Mouse (Mus musculus): Measurements from ENCODE around the gene Ppp2r5a. TPM values are rescaled to one million over a fixed set of nuclear protein-coding genes. Genes with fewer than 3 reads are reported as not detected.
"Not testable (repeated sequence)": the region's sequence is repeated elsewhere in the genome, so short reads cannot be mapped to it uniquely, and the experiment has no call there.

Ppp2r5a gene
- polyA plus RNA-seq, 1 experiment, result 15.9 TPM

GRCm38 (mm10) chr1:191432531-191432930 is 29.5 kb upstream of the Ppp2r5a start:
- TF ChIP-seq POLR2A (IDR thresholded peaks at IDR 0.05; ENCODE audit: borderline replicate concordance, extremely low read depth, insufficient read depth, insufficient read length, poor library complexity, severe bottlenecking), result no peak
- DNase-seq (ENCODE audit: low read depth), result no peak

GRCm38 (mm10) chr1:191432023-191432422 is 29.0 kb upstream of the Ppp2r5a start:
- DNase-seq (ENCODE audit: low read depth), result no peak
- no peak for TF ChIP-seq CTCF (IDR thresholded peaks at IDR 0.05; ENCODE audit: borderline replicate concordance, extremely low read depth, insufficient read depth, insufficient read length)
- no peak for TF ChIP-seq POLR2A (IDR thresholded peaks at IDR 0.05; ENCODE audit: borderline replicate concordance, extremely low read depth, insufficient read depth, insufficient read length, poor library complexity, severe bottlenecking)

- DNase-seq (ENCODE audit: low read depth), result peak; percentile 15
- no peak for TF ChIP-seq POLR2A (IDR thresholded peaks at IDR 0.05; ENCODE audit: borderline replicate concordance, extremely low read depth, insufficient read depth, insufficient read length, poor library complexity, severe bottlenecking)
- no peak for TF ChIP-seq CTCF (IDR thresholded peaks at IDR 0.05; ENCODE audit: borderline replicate concordance, extremely low read depth, insufficient read depth, insufficient read length)
Observed at GRCm38 (mm10) chr1:191430121-191430520, 27.0 kb upstream of the Ppp2r5a start.

- TF ChIP-seq POLR2A (IDR thresholded peaks at IDR 0.05; ENCODE audit: borderline replicate concordance, extremely low read depth, insufficient read depth, insufficient read length, poor library complexity, severe bottlenecking), result no peak
- no peak for TF ChIP-seq CTCF (IDR thresholded peaks at IDR 0.05; ENCODE audit: borderline replicate concordance, extremely low read depth, insufficient read depth, insufficient read length)
- no peak for DNase-seq (ENCODE audit: low read depth)
Observed at GRCm38 (mm10) chr1:191425884-191426283, 22.8 kb upstream of the Ppp2r5a start.

DNA sequence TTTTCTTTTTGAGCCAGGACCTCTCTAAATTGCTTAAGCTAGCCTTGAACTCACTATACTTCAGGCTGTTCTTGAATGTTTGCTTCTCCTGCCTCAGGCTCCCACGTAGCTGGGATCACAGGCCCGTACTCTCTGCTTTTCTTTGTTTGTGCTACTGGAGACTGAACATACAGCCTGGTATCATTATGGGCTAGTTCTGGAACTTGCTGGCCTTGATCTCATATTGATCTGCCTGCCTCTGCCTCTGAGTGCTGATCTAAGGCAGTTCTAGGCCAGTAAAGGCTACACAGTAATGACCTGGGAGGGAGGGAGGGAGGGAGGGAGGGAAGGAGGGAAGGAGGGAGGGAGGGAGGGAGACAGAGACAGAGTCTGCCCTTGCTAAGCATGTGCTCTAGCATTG is 20.1 kb upstream of the Ppp2r5a start:
- TF ChIP-seq POLR2A (IDR thresholded peaks at IDR 0.05; ENCODE audit: borderline replicate concordance, extremely low read depth, insufficient read depth, insufficient read length, poor library complexity, severe bottlenecking), result no peak
- TF ChIP-seq CTCF (IDR thresholded peaks at IDR 0.05; ENCODE audit: borderline replicate concordance, extremely low read depth, insufficient read depth, insufficient read length), result no peak
- no peak for DNase-seq (ENCODE audit: low read depth)

- DNase-seq (ENCODE audit: low read depth), result not testable (repeated sequence)
Observed at GRCm38 (mm10) chr1:191422714-191423113, 19.6 kb upstream of the Ppp2r5a start.

DNA sequence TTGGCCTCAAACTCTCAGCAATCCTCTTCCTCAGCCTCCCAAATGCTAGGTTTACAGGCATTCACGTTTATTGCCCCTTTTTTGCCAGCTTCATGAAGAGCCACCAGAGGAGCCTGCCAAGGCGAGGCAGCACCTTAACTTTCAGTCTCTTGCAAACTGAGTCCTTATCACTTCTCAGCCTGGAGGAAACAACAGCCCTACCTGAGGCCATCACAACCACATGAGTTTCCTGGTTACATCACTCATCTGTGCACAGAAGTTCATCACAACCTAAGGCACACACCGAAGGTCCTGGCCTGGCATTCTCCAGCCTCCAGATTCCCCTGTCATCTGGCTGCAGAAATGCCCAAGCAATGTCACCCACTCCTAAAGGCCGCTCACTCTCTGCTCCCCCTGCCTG is 19.1 kb upstream of the Ppp2r5a start:
- TF ChIP-seq POLR2A (IDR thresholded peaks at IDR 0.05; ENCODE audit: borderline replicate concordance, extremely low read depth, insufficient read depth, insufficient read length, poor library complexity, severe bottlenecking) (no peak), CTCF (IDR thresholded peaks at IDR 0.05; ENCODE audit: borderline replicate concordance, extremely low read depth, insufficient read depth, insufficient read length) (no peak)
- no peak for DNase-seq (ENCODE audit: low read depth)

GRCm38 (mm10) chr1:191421426-191421999 is 18.4 kb upstream of the Ppp2r5a start:
- DNase-seq (ENCODE audit: low read depth), result no peak
- no peak for TF ChIP-seq POLR2A (IDR thresholded peaks at IDR 0.05; ENCODE audit: borderline replicate concordance, extremely low read depth, insufficient read depth, insufficient read length, poor library complexity, severe bottlenecking)
- TF ChIP-seq CTCF (IDR thresholded peaks at IDR 0.05; ENCODE audit: borderline replicate concordance, extremely low read depth, insufficient read depth, insufficient read length), result no peak

GRCm38 (mm10) chr1:191420930-191421404 is 17.9 kb upstream of the Ppp2r5a start:
- DNase-seq (ENCODE audit: low read depth), result no peak
- TF ChIP-seq CTCF (IDR thresholded peaks at IDR 0.05; ENCODE audit: borderline replicate concordance, extremely low read depth, insufficient read depth, insufficient read length) (no peak), POLR2A (IDR thresholded peaks at IDR 0.05; ENCODE audit: borderline replicate concordance, extremely low read depth, insufficient read depth, insufficient read length, poor library complexity, severe bottlenecking) (no peak)

DNA sequence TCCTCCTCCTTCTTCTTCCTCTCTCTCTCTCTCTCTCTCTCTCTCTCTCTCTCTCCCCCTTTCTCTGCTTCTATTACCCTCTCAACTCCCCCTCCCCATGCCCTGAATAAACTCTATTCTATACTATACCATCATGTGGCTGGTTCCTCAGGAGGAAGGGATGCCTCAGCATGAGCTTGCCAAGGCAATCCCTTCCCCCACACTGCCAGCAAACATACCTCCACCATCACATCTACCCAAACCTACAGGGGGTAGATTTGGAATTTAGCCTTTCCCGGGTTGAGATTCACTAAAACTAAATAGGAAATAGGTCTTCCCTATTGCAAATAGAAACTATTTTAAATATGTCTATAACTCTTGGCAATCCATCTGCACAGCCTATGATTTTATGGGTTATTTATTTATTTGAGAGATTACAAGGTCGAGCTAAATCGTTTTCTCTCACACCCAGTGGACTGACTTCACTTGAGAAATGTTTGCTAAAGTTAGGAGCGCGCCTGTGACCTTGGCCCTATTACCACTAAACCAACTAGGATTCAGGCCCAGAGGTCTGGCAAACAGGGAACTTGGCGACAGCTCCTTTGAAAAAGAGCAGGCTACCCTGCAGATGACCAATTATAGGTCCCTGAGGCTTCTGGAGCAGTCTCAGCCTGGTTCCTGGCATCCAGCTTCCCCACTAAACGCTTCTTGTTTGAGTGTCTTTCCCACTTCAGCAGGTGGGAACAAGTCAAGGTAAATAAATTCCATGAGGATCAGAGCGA is 17.1 kb upstream of the Ppp2r5a start:
- DNase-seq (ENCODE audit: low read depth), result no peak
- TF ChIP-seq POLR2A (IDR thresholded peaks at IDR 0.05; ENCODE audit: borderline replicate concordance, extremely low read depth, insufficient read depth, insufficient read length, poor library complexity, severe bottlenecking), result no peak

DNA sequence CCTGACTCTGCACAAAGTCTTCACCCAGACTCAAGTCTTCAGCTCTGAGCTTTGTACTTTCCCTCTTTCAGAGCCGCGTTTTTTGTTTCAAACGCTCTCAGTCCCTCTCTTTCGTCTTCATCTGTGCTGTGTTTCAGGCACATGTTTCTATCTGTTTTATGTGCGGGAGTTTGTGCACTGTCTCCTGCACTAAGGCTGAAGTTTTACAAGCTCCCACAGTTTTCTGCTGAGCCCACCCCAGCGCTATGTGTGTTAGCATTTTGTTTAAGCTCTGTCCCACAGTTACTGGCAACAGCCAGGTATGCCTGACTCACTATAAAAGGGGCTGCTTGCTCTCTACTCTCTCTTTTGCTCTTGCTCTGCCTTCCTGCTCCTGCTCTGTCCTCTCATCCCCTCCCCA is 16.3 kb upstream of the Ppp2r5a start:
- DNase-seq (ENCODE audit: low read depth), result no peak
- no peak for TF ChIP-seq POLR2A (IDR thresholded peaks at IDR 0.05; ENCODE audit: borderline replicate concordance, extremely low read depth, insufficient read depth, insufficient read length, poor library complexity, severe bottlenecking)

GRCm38 (mm10) chr1:191418936-191419335 is 15.9 kb upstream of the Ppp2r5a start:
- TF ChIP-seq POLR2A (IDR thresholded peaks at IDR 0.05; ENCODE audit: borderline replicate concordance, extremely low read depth, insufficient read depth, insufficient read length, poor library complexity, severe bottlenecking) (no peak), CTCF (IDR thresholded peaks at IDR 0.05; ENCODE audit: borderline replicate concordance, extremely low read depth, insufficient read depth, insufficient read length) (no peak)
- DNase-seq (ENCODE audit: low read depth), result no peak

Data from brain, embryonic 14.5 days (tissue).